Mouse (Mus musculus): Measurements from ENCODE around the gene Pgpep1. TPM values are rescaled to one million over a fixed set of nuclear protein-coding genes. Genes with fewer than 3 reads are reported as not detected.

Gene Pgpep1
- total and polyA plus RNA-seq, 3 experiments = 12.3 to 30.0 (median 22.9) TPM

- Histone ChIP-seq H3K4me1 (ENCODE audit: control insufficient read depth in 1 of 2, insufficient read depth in 2 of 2) (peaks cover 22 to 47% of the 10 kb centered on the region in 2 experiments), H3K36me3 (replicated peaks in 1 of 2; ENCODE audit: control insufficient read depth in 1 of 2, insufficient read depth in 1 of 2, low read length in 1 of 2) (peaks cover 6 to 31% of the 10 kb centered on the region in 2 experiments), H3K27me3 (replicated peaks) (no peaks in the 10 kb centered on the region), H3K4me2 (ENCODE audit: insufficient read depth, low read depth, poor library complexity, severe bottlenecking) (peak overlapping the region; percentile 29), H3K27ac (ENCODE audit: insufficient read depth, low read depth) (no peak overlapping the region), H3K9me3 (replicated peaks; ENCODE audit: low read length) (no peaks in the 10 kb centered on the region), H3K9ac (ENCODE audit: insufficient read depth, low read depth) (peak overlapping the region; percentile 81), H3K4me3 (replicated peaks in 1 of 3; ENCODE audit: low read depth in 2 of 3, low read length in 2 of 3, poor library complexity in 1 of 3) (peak overlapping the region; percentile 77 to 94 (median 79)), H3K79me2 (replicated peaks; ENCODE audit: control insufficient read depth, extremely low read depth, insufficient read depth, poor library complexity, severe bottlenecking) (peaks cover 9% of the 10 kb centered on the region; the same call in 1 of the 2 replicates)
- peak; percentile 25 for TF ChIP-seq USF1 (IDR thresholded peaks at IDR 0.05; ENCODE audit: low read depth, low read length)
- TF ChIP-seq ZKSCAN1 (IDR thresholded peaks at IDR 0.05; ENCODE audit: borderline replicate concordance, low read depth, low read length) = no peak
- TF ChIP-seq ELF1 (IDR thresholded peaks at IDR 0.05; ENCODE audit: low read depth, low read length) = no peak
- TF ChIP-seq GABPA (IDR thresholded peaks at IDR 0.05; ENCODE audit: insufficient replicate concordance, low read depth, low read length) = no peak
- TF ChIP-seq TCF12 (IDR thresholded peaks at IDR 0.05; ENCODE audit: low read depth, low read length) = no peak
- in situ Hi-C loops (cut with MboI; ENCODE audit: low pct_ligation_motif_present, low pct_unique_long_range_greater_than_20kb, low sequenced_read_pairs) = loop anchor here (10.0 kb wide), 1 partner anchor 63 kb away; no protein-coding TSS in a partner anchor
- dilution Hi-C loops (cut with MboI; ENCODE audit: extremely low pct_ligation_motif_present, extremely low pct_unique_long_range_greater_than_20kb, low sequenced_read_pairs) = no loop called here
- no peak for DNase-seq (ENCODE audit: extremely low read depth)
These were observed 52.6 kb downstream of the Pgpep1 start for GRCm38 (mm10) chr8:70607603-70607897.

- dilution Hi-C loops (cut with MboI; ENCODE audit: extremely low pct_ligation_motif_present, extremely low pct_unique_long_range_greater_than_20kb, low sequenced_read_pairs) (no loop called here), in situ Hi-C loops (cut with MboI; ENCODE audit: low pct_ligation_motif_present, low pct_unique_long_range_greater_than_20kb, low sequenced_read_pairs) (loop anchor here (10.0 kb wide), 1 partner anchor 62 kb away; no protein-coding TSS in a partner anchor)
- Histone ChIP-seq H3K27me3 (replicated peaks) (no peaks in the 10 kb centered on the region), H3K4me1 (ENCODE audit: control insufficient read depth in 1 of 2, insufficient read depth in 2 of 2) (peaks cover 22 to 44% of the 10 kb centered on the region in 2 experiments), H3K9ac (ENCODE audit: insufficient read depth, low read depth) (peak overlapping the region; percentile 81), H3K79me2 (replicated peaks; ENCODE audit: control insufficient read depth, extremely low read depth, insufficient read depth, poor library complexity, severe bottlenecking) (peaks cover 9% of the 10 kb centered on the region; the same call in 1 of the 2 replicates), H3K9me3 (replicated peaks; ENCODE audit: low read length) (peaks cover 4% of the 10 kb centered on the region), H3K4me3 (replicated peaks in 1 of 3; ENCODE audit: low read depth in 2 of 3, low read length in 2 of 3, poor library complexity in 1 of 3) (peak overlapping the region; percentile 77 to 94 (median 79)), H3K36me3 (replicated peaks in 1 of 2; ENCODE audit: control insufficient read depth in 1 of 2, insufficient read depth in 1 of 2, low read length in 1 of 2) (peaks cover 12 to 37% of the 10 kb centered on the region in 2 experiments), H3K27ac (ENCODE audit: insufficient read depth, low read depth) (no peak overlapping the region), H3K4me2 (ENCODE audit: insufficient read depth, low read depth, poor library complexity, severe bottlenecking) (peak overlapping the region; percentile 29)
- no peak for DNase-seq (ENCODE audit: extremely low read depth)
- TF ChIP-seq CHD2 (IDR thresholded peaks at IDR 0.05; ENCODE audit: low read length) (no peak), ETS1 (conservative IDR thresholded peaks at IDR 0.05; ENCODE audit: low read depth, low read length) (no peak), MYC (IDR thresholded peaks at IDR 0.05; ENCODE audit: low read depth, low read length) (no peak), ZKSCAN1 (IDR thresholded peaks at IDR 0.05; ENCODE audit: borderline replicate concordance, low read depth, low read length) (no peak), CHD1 (IDR thresholded peaks at IDR 0.05; ENCODE audit: low read depth, low read length) (no peak), MAFK (IDR thresholded peaks at IDR 0.05; ENCODE audit: insufficient replicate concordance, low read length) (no peak), TCF12 (IDR thresholded peaks at IDR 0.05; ENCODE audit: low read depth, low read length) (no peak), MAX (IDR thresholded peaks at IDR 0.05; ENCODE audit: low read length) (no peak), GABPA (IDR thresholded peaks at IDR 0.05; ENCODE audit: insufficient replicate concordance, low read depth, low read length) (no peak), MAZ (IDR thresholded peaks at IDR 0.05; ENCODE audit: low read depth, low read length) (no peak), ELF1 (IDR thresholded peaks at IDR 0.05; ENCODE audit: low read depth, low read length) (no peak)
These were observed 53.2 kb downstream of the Pgpep1 start for GRCm38 (mm10) chr8:70606780-70607602.
